Mouse (Mus musculus): ENCODE measurements around the gene Rinl. TPM values are rescaled to one million over a fixed set of nuclear protein-coding genes. Genes with fewer than 3 reads are reported as not detected.

The Rinl gene
- polyA plus RNA-seq, 1 experiment from 2014 or later = 2.8 TPM

GRCm38 (mm10) chr7:28787884-28788283 is 885 bp upstream of the Rinl start:
- 94% methylated on average over 9 of the region's 9 CpGs for WGBS
- no peak overlapping the region for H3K4me3 ChIP-seq
- no peaks in the 10 kb centered on the region for H3K27me3 ChIP-seq (replicated peaks)
- no peak for ATAC-seq (ENCODE audit: low FRiP score, low read depth)
- no peak overlapping the region for H3K9ac ChIP-seq
- no peaks in the 10 kb centered on the region for H3K4me1 ChIP-seq
- no peaks in the 10 kb centered on the region for H3K9me3 ChIP-seq
- H3K27ac ChIP-seq = no peak overlapping the region
- H3K36me3 ChIP-seq = peaks cover 28% of the 10 kb centered on the region
- no peak overlapping the region for H3K4me2 ChIP-seq (replicated peaks)

GRCm38 (mm10) chr7:28789235-28789634 is 466 bp downstream of the Rinl start:
- no peaks in the 10 kb centered on the region for H3K4me1 ChIP-seq
- H3K4me3 ChIP-seq = no peak overlapping the region
- peaks cover 21% of the 10 kb centered on the region for H3K36me3 ChIP-seq
- no peak for ATAC-seq (ENCODE audit: low FRiP score, low read depth)
- H3K9me3 ChIP-seq = no peaks in the 10 kb centered on the region
- H3K9ac ChIP-seq = no peak overlapping the region
- no peaks in the 10 kb centered on the region for H3K27me3 ChIP-seq (replicated peaks)
- no peak overlapping the region for H3K4me2 ChIP-seq (replicated peaks)
- H3K27ac ChIP-seq = no peak overlapping the region
- WGBS = 81% methylated on average over 3 of the region's 3 CpGs

GRCm38 (mm10) chr7:28790066-28790806 is 1.5 kb downstream of the Rinl start:
- no peak overlapping the region for H3K27ac ChIP-seq
- no peaks in the 10 kb centered on the region for H3K27me3 ChIP-seq (replicated peaks)
- H3K4me1 ChIP-seq = no peaks in the 10 kb centered on the region
- H3K9me3 ChIP-seq = no peaks in the 10 kb centered on the region
- no peak overlapping the region for H3K4me2 ChIP-seq (replicated peaks)
- H3K36me3 ChIP-seq = peaks cover 21% of the 10 kb centered on the region
- H3K4me3 ChIP-seq = no peak overlapping the region
- ATAC-seq (ENCODE audit: low FRiP score, low read depth) = no peak
- no peak overlapping the region for H3K9ac ChIP-seq
- WGBS = 53% methylated on average over 8 of the region's 8 CpGs

- no peaks in the 10 kb centered on the region for H3K27me3 ChIP-seq (replicated peaks)
- no peak for ATAC-seq (ENCODE audit: low FRiP score, low read depth)
- H3K4me3 ChIP-seq = no peak overlapping the region
- H3K36me3 ChIP-seq = peaks cover 9% of the 10 kb centered on the region; the same call in 1 of the 2 replicates
- H3K4me2 ChIP-seq (replicated peaks) = no peak overlapping the region
- H3K9me3 ChIP-seq = no peaks in the 10 kb centered on the region
- no peak overlapping the region for H3K27ac ChIP-seq
- H3K4me1 ChIP-seq = peaks cover 4% of the 10 kb centered on the region
- no peak overlapping the region for H3K9ac ChIP-seq
Measured at GRCm38 (mm10) chr7:28791706-28792105, 2.9 kb downstream of the Rinl start.

- peaks cover 8% of the 10 kb centered on the region for H3K4me1 ChIP-seq
- no peak overlapping the region for H3K4me2 ChIP-seq (replicated peaks)
- H3K9ac ChIP-seq = no peak overlapping the region
- no peak for ATAC-seq (ENCODE audit: low FRiP score, low read depth)
- H3K4me3 ChIP-seq = no peak overlapping the region
- H3K9me3 ChIP-seq = no peaks in the 10 kb centered on the region
- WGBS = 84% methylated on average over 14 of the region's 14 CpGs
- no peaks in the 10 kb centered on the region for H3K27me3 ChIP-seq (replicated peaks)
- no peak overlapping the region for H3K27ac ChIP-seq
- H3K36me3 ChIP-seq = peaks cover 4% of the 10 kb centered on the region; the same call in 1 of the 2 replicates
Measured at GRCm38 (mm10) chr7:28792391-28793185, 3.8 kb downstream of the Rinl start.

- Histone ChIP-seq H3K4me3 (no peak overlapping the region), H3K27me3 (replicated peaks) (no peaks in the 10 kb centered on the region), H3K27ac (no peak overlapping the region), H3K9me3 (no peaks in the 10 kb centered on the region), H3K4me2 (replicated peaks) (no peak overlapping the region), H3K9ac (no peak overlapping the region), H3K36me3 (no peaks in the 10 kb centered on the region), H3K4me1 (peaks cover 8% of the 10 kb centered on the region)
- 44% methylated on average over 2 of the region's 2 CpGs for WGBS
- ATAC-seq (ENCODE audit: low FRiP score, low read depth) = no peak
Measured at GRCm38 (mm10) chr7:28793834-28794233, 5.1 kb downstream of the Rinl start.

GRCm38 (mm10) chr7:28794496-28794895 is 5.7 kb downstream of the Rinl start:
- Histone ChIP-seq H3K36me3 (no peaks in the 10 kb centered on the region), H3K4me2 (replicated peaks) (no peak overlapping the region), H3K27me3 (replicated peaks) (no peaks in the 10 kb centered on the region), H3K4me3 (no peak overlapping the region), H3K27ac (no peak overlapping the region), H3K9me3 (no peaks in the 10 kb centered on the region), H3K4me1 (peaks cover 8% of the 10 kb centered on the region), H3K9ac (no peak overlapping the region)
- 87% methylated on average over 3 of the region's 3 CpGs for WGBS
- ATAC-seq (ENCODE audit: low FRiP score, low read depth) = no peak

GRCm38 (mm10) chr7:28795832-28796231 is 7.1 kb downstream of the Rinl start:
- Histone ChIP-seq H3K27me3 (replicated peaks) (no peaks in the 10 kb centered on the region), H3K4me3 (no peak overlapping the region), H3K36me3 (no peaks in the 10 kb centered on the region), H3K4me1 (peaks cover 8% of the 10 kb centered on the region), H3K9ac (no peak overlapping the region), H3K4me2 (replicated peaks) (0 out of 2 replicates have a peak overlapping the region, but pooled peaks have one; percentile 50), H3K27ac (no peak overlapping the region), H3K9me3 (no peaks in the 10 kb centered on the region)
- 81% methylated on average over 15 of the region's 15 CpGs for WGBS
- no peak for ATAC-seq (ENCODE audit: low FRiP score, low read depth)

GRCm38 (mm10) chr7:28796562-28796975 is 7.8 kb downstream of the Rinl start:
- Histone ChIP-seq H3K27ac (no peak overlapping the region), H3K4me1 (peaks cover 8% of the 10 kb centered on the region), H3K36me3 (no peaks in the 10 kb centered on the region), H3K4me2 (replicated peaks) (peak overlapping the region; percentile 50), H3K27me3 (replicated peaks) (no peaks in the 10 kb centered on the region), H3K9ac (peak overlapping the region; percentile 35), H3K4me3 (peak overlapping the region; percentile 7; the same call in 1 of the 2 replicates), H3K9me3 (no peaks in the 10 kb centered on the region)
- peak; percentile 70; the same call in 1 of the 2 replicates for ATAC-seq (ENCODE audit: low FRiP score, low read depth)
- WGBS = 16% methylated on average over 32 of the region's 32 CpGs

- 96% methylated on average over 9 of the region's 9 CpGs for WGBS
- Histone ChIP-seq H3K4me1 (peaks cover 22% of the 10 kb centered on the region), H3K36me3 (no peaks in the 10 kb centered on the region), H3K9ac (no peak overlapping the region), H3K4me2 (replicated peaks) (no peak overlapping the region), H3K27me3 (replicated peaks) (no peaks in the 10 kb centered on the region), H3K4me3 (no peak overlapping the region), H3K27ac (no peak overlapping the region), H3K9me3 (no peaks in the 10 kb centered on the region)
- ATAC-seq (ENCODE audit: low FRiP score, low read depth) = no peak
Measured at GRCm38 (mm10) chr7:28799994-28800393, 11.2 kb downstream of the Rinl start.

- peaks cover 20% of the 10 kb centered on the region for H3K4me1 ChIP-seq
- 77% methylated on average over 3 of the region's 3 CpGs for WGBS
- H3K36me3 ChIP-seq = no peaks in the 10 kb centered on the region
- H3K4me2 ChIP-seq (replicated peaks) = no peak overlapping the region
- H3K4me3 ChIP-seq = no peak overlapping the region
- ATAC-seq (ENCODE audit: low FRiP score, low read depth) = no peak
- no peaks in the 10 kb centered on the region for H3K9me3 ChIP-seq
- H3K27me3 ChIP-seq (replicated peaks) = no peaks in the 10 kb centered on the region
- H3K9ac ChIP-seq = no peak overlapping the region
- H3K27ac ChIP-seq = no peak overlapping the region
Measured at GRCm38 (mm10) chr7:28801451-28801850, 12.7 kb downstream of the Rinl start.

- H3K4me2 ChIP-seq (replicated peaks) = peak overlapping the region; percentile 4; the same call in 1 of the 2 replicates
- 19% methylated on average over 10 of the region's 10 CpGs for WGBS
- no peak overlapping the region for H3K4me3 ChIP-seq
Measured at GRCm38 (mm10) chr7:28801901-28802670, 13.3 kb downstream of the Rinl start.

More at GRCm38 (mm10) chr7:28801901-28802670, 13.3 kb downstream of the Rinl start:
- Histone ChIP-seq H3K9me3 (no peaks in the 10 kb centered on the region), H3K9ac (no peak overlapping the region), H3K27me3 (replicated peaks) (no peaks in the 10 kb centered on the region), H3K4me1 (peaks cover 14% of the 10 kb centered on the region), H3K36me3 (no peaks in the 10 kb centered on the region), H3K27ac (no peak overlapping the region)
- no peak for ATAC-seq (ENCODE audit: low FRiP score, low read depth)
